Mouse (Mus musculus) lung, adult 2 months (tissue): ENCODE results near the gene Hsd17b6.

Experiments
- CTCF ChIP-seq: fragments of 200-500 bp; IDR thresholded peaks from 2 replicates; pipeline ENCODE4 v1.5.1; 2011; ENCODE audit warnings: mild to moderate bottlenecking, low read length, control low read depth; ENCODE audit not compliant: insufficient read depth
- POLR2A ChIP-seq: fragments of 200-500 bp; IDR thresholded peaks from 2 replicates; pipeline ENCODE4 v1.6.1; 2011; ENCODE audit warnings: low read depth, mild to moderate bottlenecking, control low read depth, low read length, borderline replicate concordance; ENCODE audit errors: extremely low read depth

- TF ChIP-seq POLR2A (no peak), CTCF (peak; percentile 35; the same call in 1 of the 2 replicates)
These were observed 937 bp upstream of the Hsd17b6 start for GRCm38 (mm10) chr10:128008207-128008889.
